Mouse (Mus musculus): ENCODE data around the gene Gm14685.
"Not testable (repeated sequence)": the region's sequence is repeated elsewhere in the genome, so short reads cannot be mapped to it uniquely, and the experiment has no call there.

Gene Gm14685

GRCm38 (mm10) chrX:73116747-73117146 lies at the start of gene Gm14685:
Gene Gm14685, plus strand, starts transcription at chrX:73117047.
- DNase-seq (ENCODE audit: low spot score) = not testable (repeated sequence)

GRCm38 (mm10) chrX:73082267-73083055 lies 34.4 kb upstream of the Gm14685 start, which contains the start of gene Xlr4a:
Gene Xlr4a, minus strand, starts transcription at chrX:73082478.
- DNase-seq (ENCODE audit: low spot score) = not testable (repeated sequence)

GRCm38 (mm10) chrX:73096941-73097508 lies 19.8 kb upstream of the Gm14685 start, which contains the start of gene Xlr3a:
Gene Xlr3a, minus strand, starts transcription at chrX:73097095.
- not testable (repeated sequence) for DNase-seq (ENCODE audit: low spot score)

- not testable (repeated sequence) for DNase-seq (ENCODE audit: low spot score)
Measured at GRCm38 (mm10) chrX:73122859-73123829, 6.3 kb downstream of the Gm14685 start.

GRCm38 (mm10) chrX:73143218-73143618 lies 26.4 kb downstream of the Gm14685 start:
- DNase-seq (ENCODE audit: low spot score) = not testable (repeated sequence)

GRCm38 (mm10) chrX:73148496-73148895 lies 31.6 kb downstream of the Gm14685 start, which contains the start of gene Xlr5b:
Gene Xlr5b, plus strand, starts transcription at chrX:73148796.
- DNase-seq (ENCODE audit: low spot score) = not testable (repeated sequence)

- DNase-seq (ENCODE audit: low spot score) = not testable (repeated sequence)
Measured at GRCm38 (mm10) chrX:73149350-73149749, 32.5 kb downstream of the Gm14685 start, which contains the start of gene DXBay18. Gene DXBay18, minus strand, starts transcription at chrX:73149450.

GRCm38 (mm10) chrX:73176889-73177288 lies 60.0 kb downstream of the Gm14685 start, which contains the start of gene Spin2d:
Gene Spin2d, minus strand, starts transcription at chrX:73176989.
- not testable (repeated sequence) for DNase-seq (ENCODE audit: low spot score)
